7 mouse cellular contexts compared by ENCODE assay signal in the genomic region with DNA sequence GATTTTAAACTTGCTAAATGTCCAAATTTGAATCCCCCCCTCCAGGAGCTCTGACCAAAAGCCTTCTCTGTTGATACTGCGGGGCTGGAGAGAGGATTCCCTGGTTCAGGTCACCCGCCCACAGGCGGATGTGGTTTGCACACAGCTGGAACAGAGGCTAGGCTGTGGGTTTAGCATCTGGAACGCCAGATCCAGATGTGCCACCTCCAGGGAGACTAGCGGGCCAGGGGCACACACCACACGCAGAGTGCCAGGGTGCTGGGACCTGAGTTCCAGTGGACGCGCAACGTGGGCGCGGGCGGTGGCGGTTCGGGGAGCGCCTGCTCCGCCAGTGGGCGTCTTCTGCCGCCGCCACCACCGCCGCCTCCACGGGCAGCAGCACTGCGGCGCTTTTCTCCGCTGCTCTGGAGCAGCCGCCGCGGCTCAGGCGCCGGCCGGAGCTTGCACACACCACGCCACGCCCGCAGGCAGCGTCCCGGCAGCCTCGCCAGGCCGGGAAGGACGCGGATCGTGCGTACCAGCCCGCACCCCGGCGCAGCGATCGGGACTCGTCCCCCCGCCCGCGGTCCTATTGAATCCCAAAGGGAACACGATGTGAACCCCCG.
A peak's percentile ranks its signal among the peaks of the same experiment; 100 is the strongest.
DNase-seq lines count a peak whose midpoint lies in the region; ATAC-seq lines count a peak whose summit lies in the region.

No protein-coding gene starts in this region.

- peak; percentile 73 for ATAC-seq in lung, embryonic 15.5 days (ENCODE audit: borderline replicate concordance, extremely low read depth, low FRiP score, low TSS enrichment)
- peak; percentile 50; the same call in 1 of the 2 replicates for ATAC-seq in heart, embryonic 16.5 days (replicated peaks; ENCODE audit: extremely low read depth, insufficient read depth, low FRiP score)
- peak; percentile 64 for ATAC-seq in neural tube, embryonic 12.5 days (ENCODE audit: low FRiP score, low read depth)

- H3K36me3 ChIP-seq in lung, embryonic 15.5 days = no peaks in the 10 kb centered on the region
- no peaks in the 10 kb centered on the region for H3K36me3 ChIP-seq in heart, embryonic 16.5 days (ENCODE audit: control insufficient read depth, insufficient read depth)
- no peaks in the 10 kb centered on the region for H3K36me3 ChIP-seq in neural tube, embryonic 12.5 days

- H3K27me3 ChIP-seq in lung, embryonic 15.5 days = peaks cover 76% of the 10 kb centered on the region
- H3K27me3 ChIP-seq in heart, embryonic 16.5 days (ENCODE audit: control insufficient read depth, insufficient read depth, low read length) = peaks cover 78% of the 10 kb centered on the region
- peaks cover 36% of the 10 kb centered on the region for H3K27me3 ChIP-seq in neural tube, embryonic 12.5 days (replicated peaks)

- under 1% methylated on average over 53 of the region's 53 CpGs for WGBS in lung, embryonic 15.5 days
- under 1% methylated on average over 52 of the region's 53 CpGs for WGBS in heart, embryonic 16.5 days
- 0% methylated on average over 47 of the region's 53 CpGs for WGBS in neural tube, embryonic 12.5 days

- DNase-seq in lung, postnatal 25 days (ENCODE audit: low spot score) = no peak
- DNase-seq in embryo, embryonic 9.5 days (ENCODE audit: extremely low spot score) = peak; percentile 73
- DNase-seq in liver = peak; percentile 38
- no peak for DNase-seq in ovary, postnatal 10 days (ENCODE audit: low spot score)

- peak overlapping the region; percentile 54 for H3K9ac ChIP-seq in lung, embryonic 15.5 days
- H3K9ac ChIP-seq in heart, embryonic 16.5 days (ENCODE audit: low read length) = peak overlapping the region; percentile 75
- H3K9ac ChIP-seq in neural tube, embryonic 12.5 days = peak overlapping the region; percentile 90

- H3K4me2 ChIP-seq in lung, embryonic 15.5 days = peak overlapping the region; percentile 89
- peak overlapping the region; percentile 98 for H3K4me2 ChIP-seq in heart, embryonic 16.5 days (ENCODE audit: low read depth, low read length)
- H3K4me2 ChIP-seq in neural tube, embryonic 12.5 days (replicated peaks) = peak overlapping the region; percentile 94

- H3K4me1 ChIP-seq in lung, embryonic 15.5 days = peaks cover 28% of the 10 kb centered on the region
- H3K4me1 ChIP-seq in heart, embryonic 16.5 days (ENCODE audit: control insufficient read depth, insufficient read depth, low read length) = peaks cover 15% of the 10 kb centered on the region
- H3K4me1 ChIP-seq in neural tube, embryonic 12.5 days = peaks cover 30% of the 10 kb centered on the region

- no peaks in the 10 kb centered on the region for H3K9me3 ChIP-seq in lung, embryonic 15.5 days
- no peaks in the 10 kb centered on the region for H3K9me3 ChIP-seq in heart, embryonic 16.5 days (replicated peaks; ENCODE audit: control insufficient read depth, low read length)
- H3K9me3 ChIP-seq in neural tube, embryonic 12.5 days = no peaks in the 10 kb centered on the region

- peak overlapping the region; percentile 83 for H3K27ac ChIP-seq in lung, embryonic 15.5 days
- no peak overlapping the region for H3K27ac ChIP-seq in heart, embryonic 16.5 days (ENCODE audit: low read length)
- no peak overlapping the region; the same call in 1 of the 2 replicates for H3K27ac ChIP-seq in neural tube, embryonic 12.5 days

- H3K4me3 ChIP-seq in lung, embryonic 15.5 days = peak overlapping the region; percentile 52
- H3K4me3 ChIP-seq in heart, embryonic 16.5 days (ENCODE audit: low read length) = peak overlapping the region; percentile 77
- H3K4me3 ChIP-seq in neural tube, embryonic 12.5 days = peak overlapping the region; percentile 77

Comparison
In these comparisons a context has a peak if more than half of its experiments do, and no peak if none do; other contexts are left out.
1. DNase-seq: peak in embryo, embryonic 9.5 days (single experiment) and liver (single experiment); none in lung, postnatal 25 days (single experiment) and ovary, postnatal 10 days (single experiment).
2. Peak in every context shown above with its lines, with median percentiles within 50 percentile points of each other: ATAC-seq, H3K4me2 ChIP-seq, H3K4me3 ChIP-seq and H3K9ac ChIP-seq.